Mouse (Mus musculus) retina, embryonic 14.5 days (tissue): ENCODE measurements around the gene Ptov1.

ENCODE experiments used
- DNase-seq: peaks from one replicate; pipeline ENCODE4 v3.0.0-alpha.2; 2015; ENCODE audit warnings: low spot score

Ptov1 gene

GRCm38 (mm10) chr7:44814423-44814822 lies 55.2 kb downstream of the Ptov1 start:
- no peak for DNase-seq

- DNase-seq, result no peak
These were observed 55.6 kb downstream of the Ptov1 start for GRCm38 (mm10) chr7:44813985-44814384.
